ENCODE assay signal across 13 mouse cellular contexts in the genomic region with DNA sequence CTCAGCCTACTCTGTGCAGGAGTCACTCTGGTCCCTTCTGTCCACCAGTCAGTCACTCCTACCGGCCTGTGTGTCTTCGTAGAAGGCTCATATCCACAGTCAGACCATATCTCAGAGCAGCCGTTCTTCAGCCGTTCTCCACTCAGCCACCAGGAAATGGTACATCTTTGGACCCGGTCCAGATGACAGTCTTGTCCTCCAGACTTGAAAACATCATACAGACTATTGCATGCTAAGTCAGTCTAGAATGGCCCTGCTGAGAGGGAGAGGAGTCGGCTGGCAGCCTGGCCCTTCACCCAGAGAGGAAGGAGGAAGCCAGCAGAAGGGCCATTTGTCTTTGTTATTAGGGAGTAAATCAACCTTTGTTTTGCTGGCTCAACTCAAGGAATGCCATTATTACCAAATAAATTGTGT. TPM values are rescaled to one million over a fixed set of nuclear protein-coding genes. Genes with fewer than 3 reads are reported as not detected.
DNase-seq lines count a peak whose midpoint lies in the region; ATAC-seq lines count a peak whose summit lies in the region.
"Had no signal": no experiment of that assay in that cellular context is flagged by ENCODE, and none has a peak within 500 bp of the region (broad histone marks: within the 10 kb centered on the region; RNA-seq: fewer than 3 reads in every experiment).

No protein-coding gene starts in this region.

- H3K9ac ChIP-seq in lung, embryonic 15.5 days: no peak overlapping the region
- H3K9ac ChIP-seq in forebrain, embryonic 16.5 days (replicated peaks; ENCODE audit: low read depth, low read length): no peak overlapping the region; the same call in 1 of the 2 replicates
- H3K9ac ChIP-seq in neural tube, embryonic 13.5 days: no peak overlapping the region
- H3K9ac ChIP-seq: liver, embryonic 12.5 days had no signal

- ATAC-seq in lung, embryonic 15.5 days (ENCODE audit: borderline replicate concordance, extremely low read depth, low FRiP score, low TSS enrichment): peak; percentile 59; the same call in 1 of the 2 replicates
- ATAC-seq in forebrain, embryonic 16.5 days: no peak
- ATAC-seq in neural tube, embryonic 13.5 days (ENCODE audit: low read depth): peak; percentile 52; the same call in 1 of the 2 replicates
- ATAC-seq: liver, embryonic 12.5 days had no signal

- peaks cover 16% of the 10 kb centered on the region for H3K4me1 ChIP-seq in heart, embryonic 10.5 days
- H3K4me1 ChIP-seq in lung, embryonic 15.5 days: peaks cover 13% of the 10 kb centered on the region
- H3K4me1 ChIP-seq in forebrain, embryonic 16.5 days (replicated peaks; ENCODE audit: control insufficient read depth, insufficient read depth, low read length): peaks cover 36% of the 10 kb centered on the region
- peaks cover 50% of the 10 kb centered on the region for H3K4me1 ChIP-seq in neural tube, embryonic 13.5 days (replicated peaks)
- H3K4me1 ChIP-seq: liver, embryonic 12.5 days had no signal

- H3K4me3 ChIP-seq in heart, embryonic 10.5 days: peak overlapping the region; percentile 16; the same call in 1 of the 2 replicates
- H3K4me3 ChIP-seq in lung, embryonic 15.5 days: no peak overlapping the region
- 0 out of 2 replicates have a peak overlapping the region, but pooled peaks have one; percentile 7 for H3K4me3 ChIP-seq in forebrain, embryonic 16.5 days (replicated peaks; ENCODE audit: low read length)
- H3K4me3 ChIP-seq in neural tube, embryonic 13.5 days: no peak overlapping the region
- H3K4me3 ChIP-seq: layer of hippocampus, adult 2 months; liver, embryonic 12.5 days had no signal

- 43% methylated on average over 6 of the region's 6 CpGs for WGBS in heart, embryonic 10.5 days
- 26% methylated on average over 6 of the region's 6 CpGs for WGBS in lung, embryonic 15.5 days
- WGBS in forebrain, embryonic 16.5 days: 28% methylated on average over 6 of the region's 6 CpGs
- WGBS in neural tube, embryonic 13.5 days: 6% methylated on average over 6 of the region's 6 CpGs

- no peak overlapping the region for H3K4me2 ChIP-seq in lung, embryonic 15.5 days
- H3K4me2 ChIP-seq in forebrain, embryonic 16.5 days (ENCODE audit: low read length): peak overlapping the region; percentile 49
- H3K4me2 ChIP-seq in neural tube, embryonic 13.5 days: peak overlapping the region; percentile 43
- H3K4me2 ChIP-seq: liver, embryonic 12.5 days had no signal

- no peaks in the 10 kb centered on the region for H3K9me3 ChIP-seq in heart, embryonic 10.5 days
- H3K9me3 ChIP-seq in lung, embryonic 15.5 days: no peaks in the 10 kb centered on the region; the same call in 1 of the 2 replicates
- H3K9me3 ChIP-seq in forebrain, embryonic 16.5 days (ENCODE audit: control insufficient read depth, low read length): 0 out of 2 replicates have a peak, but pooled peaks cover 4% of the 10 kb centered on the region
- H3K9me3 ChIP-seq in neural tube, embryonic 13.5 days: no peaks in the 10 kb centered on the region
- H3K9me3 ChIP-seq: liver, embryonic 12.5 days had no signal

- H3K36me3 ChIP-seq in heart, embryonic 10.5 days: no peaks in the 10 kb centered on the region
- H3K36me3 ChIP-seq in lung, embryonic 15.5 days: no peaks in the 10 kb centered on the region
- no peaks in the 10 kb centered on the region for H3K36me3 ChIP-seq in forebrain, embryonic 16.5 days (ENCODE audit: control insufficient read depth, insufficient read depth)
- H3K36me3 ChIP-seq in neural tube, embryonic 13.5 days: no peaks in the 10 kb centered on the region
- H3K36me3 ChIP-seq: liver, embryonic 12.5 days had no signal

- intact Hi-C loops in heart, postnatal 36 days (cut with DNase I): no loop called here
- intact Hi-C loops in left cerebral cortex, postnatal 25 days (cut with DNase I): no loop called here

- 0 out of 2 replicates have a peak overlapping the region, but pooled peaks have one; percentile 25 for H3K27ac ChIP-seq in heart, embryonic 10.5 days
- no peak overlapping the region for H3K27ac ChIP-seq in lung, embryonic 15.5 days
- no peak overlapping the region for H3K27ac ChIP-seq in forebrain, embryonic 16.5 days (ENCODE audit: low read length)
- 0 out of 2 replicates have a peak overlapping the region, but pooled peaks have one; percentile 23 for H3K27ac ChIP-seq in neural tube, embryonic 13.5 days (replicated peaks)
- H3K27ac ChIP-seq: layer of hippocampus, adult 2 months; liver, embryonic 12.5 days had no signal

- H3K27me3 ChIP-seq in heart, embryonic 10.5 days (ENCODE audit: insufficient read depth, poor library complexity, severe bottlenecking): no peaks in the 10 kb centered on the region
- H3K27me3 ChIP-seq in lung, embryonic 15.5 days: peaks cover 15% of the 10 kb centered on the region
- H3K27me3 ChIP-seq in forebrain, embryonic 16.5 days (replicated peaks; ENCODE audit: control insufficient read depth, insufficient read depth, low read length): no peaks in the 10 kb centered on the region
- peaks cover 15% of the 10 kb centered on the region; the same call in 1 of the 2 replicates for H3K27me3 ChIP-seq in neural tube, embryonic 13.5 days

- DNase-seq in heart, embryonic 10.5 days (ENCODE audit: low spot score): no peak
- DNase-seq in heart, postnatal 36 days: no peak
- DNase-seq in lung, postnatal 25 days (ENCODE audit: low spot score): no peak
- DNase-seq in ovary, postnatal 14 days (ENCODE audit: low spot score): no peak
- DNase-seq in left cerebral cortex, postnatal 25 days (ENCODE audit: low spot score in 2 of 2): no peak
- DNase-seq: cerebellum, adult 9-10 months; gastrocnemius, postnatal 36 days; thymus, postnatal 36 days had no signal

RNA-seq across cellular contexts. Expression of gene Gas1, which starts 54.0 kb away (rescaled TPM):
- 27.4 and 71.7 TPM in 2 replicates for polyA plus RNA-seq in heart, embryonic 10.5 days (2016; fragmentation: Nextera tagmentation; extraction: Ambion mirVana)
- 10 to 100 TPM; 30.8 to 35.8 TPM for total RNA-seq in heart, postnatal 36 days (2021)
- 24.4 and 25.2 TPM in 2 replicates for polyA plus RNA-seq in lung, embryonic 15.5 days (2015; fragmentation: Nextera tagmentation; extraction: Ambion mirVana)
- polyA plus RNA-seq in forebrain, embryonic 16.5 days (2015; fragmentation: Nextera tagmentation; extraction: Ambion mirVana): 18.8 and 26.2 TPM in 2 replicates
- 19.3 and 29.9 TPM in 2 replicates for polyA plus RNA-seq in neural tube, embryonic 13.5 days (2015; fragmentation: Nextera tagmentation; extraction: Ambion mirVana)
- total RNA-seq in left cerebral cortex, postnatal 25 days (2021): 10 to 100 TPM in 1 of 2 experiments, 1 to 10 TPM in 1; 9.6 to 10.4 TPM

Comparison
In these comparisons a context has a peak if more than half of its experiments do, and no peak if none do; other contexts are left out.
1. H3K27ac ChIP-seq: peak in heart, embryonic 10.5 days (single experiment) and neural tube, embryonic 13.5 days (single experiment); none in lung, embryonic 15.5 days (single experiment) and forebrain, embryonic 16.5 days (single experiment).
2. H3K4me3 ChIP-seq: peak in heart, embryonic 10.5 days (single experiment) and forebrain, embryonic 16.5 days (single experiment); none in lung, embryonic 15.5 days (single experiment) and neural tube, embryonic 13.5 days (single experiment).